Mouse (Mus musculus) ES-E14 (cell line): ENCODE measurements around the gene Mrps7. TPM values are rescaled to one million over a fixed set of nuclear protein-coding genes. Genes with fewer than 3 reads are reported as not detected.
"Not testable (repeated sequence)": the region's sequence is repeated elsewhere in the genome, so short reads cannot be mapped to it uniquely, and the experiment has no call there.

ENCODE experiments used
- DNase-seq: peaks from one replicate; pipeline ENCODE4 v3.0.0-alpha.2; 2013; ENCODE audit warnings: low read depth, low spot score
- H3K27ac ChIP-seq: 2 replicates; pipeline ENCODE4 v1.5.1; 2012; ENCODE audit warnings: low read depth, mild to moderate bottlenecking, low read length, moderate library complexity, mixed read lengths; ENCODE audit not compliant: poor library complexity, insufficient read depth, severe bottlenecking
- H3K36me3 ChIP-seq: 2 replicates; pipeline ENCODE4 v1.6.1; 2012; ENCODE audit warnings: mild to moderate bottlenecking, low read length, moderate library complexity, mixed read lengths; ENCODE audit not compliant: control insufficient read depth, poor library complexity, insufficient read depth, severe bottlenecking
- H3K4me1 ChIP-seq, 2 experiments: fragments of 150-350 bp in 1 of 2; sonication (generic) in 1 of 2; 2 replicates each; pipeline ENCODE4 v1.6.1; 2012; ENCODE audit warnings: low read length in 2 of 2, mild to moderate bottlenecking in 1 of 2, mixed read lengths in 1 of 2; ENCODE audit not compliant: control insufficient read depth in 2 of 2, insufficient read depth in 2 of 2, poor library complexity in 1 of 2
- H3K4me3 ChIP-seq, 2 experiments: fragments of 150-350 bp in 1 of 2; sonication (generic) in 1 of 2; 2 replicates each; pipeline ENCODE4 v1.5.1; 2012; ENCODE audit warnings: low read length in 2 of 2, low read depth in 1 of 2, mild to moderate bottlenecking in 1 of 2, mixed read lengths in 1 of 2; ENCODE audit not compliant: insufficient read depth in 1 of 2, poor library complexity in 1 of 2, severe bottlenecking in 1 of 2
- H3K9ac ChIP-seq: 2 replicates; pipeline ENCODE4 v1.6.1; 2012; ENCODE audit warnings: low read depth, mild to moderate bottlenecking, low read length, mixed read lengths; ENCODE audit not compliant: poor library complexity, insufficient read depth, severe bottlenecking
- H3K9me3 ChIP-seq: fragments of 150-350 bp; sonication (generic); 2 replicates; pipeline ENCODE4 v1.6.1; 2012; ENCODE audit warnings: low read depth, mild to moderate bottlenecking, low read length; ENCODE audit not compliant: control insufficient read depth, insufficient read depth
- CHD2 ChIP-seq: IDR thresholded peaks from 2 replicates; pipeline ENCODE4 v1.6.1; 2014; ENCODE audit warnings: mild to moderate bottlenecking, low read depth, low read length, inconsistent platforms
- HCFC1 ChIP-seq: IDR thresholded peaks from 2 replicates; pipeline ENCODE4 v1.6.1; 2012; ENCODE audit warnings: low read length, inconsistent platforms, borderline replicate concordance; ENCODE audit not compliant: insufficient read depth
- MAFK ChIP-seq: IDR thresholded peaks from 2 replicates; pipeline ENCODE4 v1.6.1; 2014; ENCODE audit warnings: mild to moderate bottlenecking, low read depth, low read length, inconsistent platforms; ENCODE audit not compliant: insufficient read depth
- ZC3H11A ChIP-seq: IDR thresholded peaks from 2 replicates; pipeline ENCODE4 v1.6.1; 2012; ENCODE audit warnings: low read depth, mild to moderate bottlenecking, inconsistent platforms, low read length, borderline replicate concordance
- ZNF384 ChIP-seq: IDR thresholded peaks from 2 replicates; pipeline ENCODE4 v1.6.1; 2012; ENCODE audit warnings: low read depth, low read length, inconsistent platforms
- in situ Hi-C, 2 experiments: fragments of 600-800 bp; cut with MboI; formaldehyde crosslinking; loops; one replicate each; pipeline ENCODE4 v1.15.1; 2025; ENCODE audit warnings: low sequenced_read_pairs in 2 of 2, inconsistent platforms in 1 of 2; ENCODE audit not compliant: unreplicated experiment in 2 of 2
- total RNA-seq: library from RNA; depleted of rRNA; stranded (reverse); fragments of 300-350 nt; gene quantifications from 2 replicates; pipeline ENCODE4 v1.2.3, GENCODE M21; 2012

The Mrps7 gene
- total RNA-seq, 1 experiment: 74.9 TPM

GRCm38 (mm10) chr11:115644308-115644707 lies 40.6 kb downstream of the Mrps7 start:
- in situ Hi-C loops: no loop called here
- no peak for TF ChIP-seq HCFC1
- no peak for TF ChIP-seq ZC3H11A
- TF ChIP-seq ZNF384: no peak
- no peak for TF ChIP-seq CHD2
- TF ChIP-seq MAFK: no peak
- H3K36me3 ChIP-seq: peaks cover 16% of the 10 kb centered on the region; the same call in 1 of the 2 replicates
- H3K9ac ChIP-seq: peak overlapping the region; percentile 39; the same call in 1 of the 2 replicates
- no peaks in the 10 kb centered on the region for H3K9me3 ChIP-seq
- no peak overlapping the region for H3K4me3 ChIP-seq
- DNase-seq: no peak
- peak overlapping the region; percentile 33; the same call in 1 of the 2 replicates for H3K27ac ChIP-seq
- H3K4me1 ChIP-seq: peaks cover 8 to 31% of the 10 kb centered on the region in 2 experiments

GRCm38 (mm10) chr11:115645498-115645897 lies 41.8 kb downstream of the Mrps7 start:
- H3K9me3 ChIP-seq, H3K9ac ChIP-seq, H3K4me3 ChIP-seq, H3K27ac ChIP-seq, DNase-seq, in situ Hi-C loops: not testable (repeated sequence)
- Histone ChIP-seq H3K4me1 (peaks cover 8 to 30% of the 10 kb centered on the region in 2 experiments), H3K36me3 (peaks cover 20% of the 10 kb centered on the region; the same call in 1 of the 2 replicates)

- no peak for DNase-seq
- Histone ChIP-seq H3K4me3 (no peak overlapping the region), H3K9me3 (no peaks in the 10 kb centered on the region), H3K27ac (no peak overlapping the region), H3K4me1 (peaks cover 5 to 21% of the 10 kb centered on the region in 2 experiments), H3K36me3 (peaks cover 20% of the 10 kb centered on the region; the same call in 1 of the 2 replicates), H3K9ac (no peak overlapping the region)
- no peak for TF ChIP-seq ZC3H11A
- no peak for TF ChIP-seq ZNF384
- no peak for TF ChIP-seq MAFK
- TF ChIP-seq CHD2: no peak
- TF ChIP-seq HCFC1: no peak
- in situ Hi-C loops: no loop called here
Observed at GRCm38 (mm10) chr11:115646439-115646838, 42.7 kb downstream of the Mrps7 start.

GRCm38 (mm10) chr11:115647459-115647858 lies 43.7 kb downstream of the Mrps7 start:
- Histone ChIP-seq H3K4me1 (peaks cover 5 to 12% of the 10 kb centered on the region in 2 experiments; a peak in 3 of 4 replicates), H3K27ac (no peak overlapping the region), H3K9me3 (no peaks in the 10 kb centered on the region), H3K4me3 (no peak overlapping the region), H3K36me3 (peaks cover 18% of the 10 kb centered on the region; the same call in 1 of the 2 replicates), H3K9ac (no peak overlapping the region)
- in situ Hi-C loops: no loop called here
- DNase-seq: peak; percentile 60
- TF ChIP-seq ZC3H11A: peak; percentile 30; the same call in 1 of the 2 replicates
- no peak for TF ChIP-seq CHD2

DNA sequence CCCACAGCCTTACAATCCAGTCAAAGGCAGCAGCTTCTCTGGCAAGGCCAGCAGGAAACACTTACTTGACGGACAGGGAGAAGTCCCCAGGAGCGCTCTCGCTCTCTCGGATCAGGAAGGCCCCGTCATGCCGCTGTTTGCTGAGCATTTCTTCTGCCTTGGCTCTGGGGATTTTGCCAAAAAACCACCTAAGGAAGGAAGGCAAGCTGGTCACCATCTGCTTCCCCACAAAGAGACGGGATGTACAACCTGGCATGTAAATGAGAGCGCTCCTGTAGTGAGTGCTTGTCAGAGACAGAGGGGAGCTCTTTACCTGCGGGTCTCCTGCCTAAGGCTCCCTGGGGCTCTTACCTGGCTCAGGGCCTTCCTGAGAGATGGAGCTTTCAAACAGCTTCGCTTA lies 46.0 kb downstream of the Mrps7 start:
- H3K9ac ChIP-seq: no peak overlapping the region
- in situ Hi-C loops: no loop called here
- no peaks in the 10 kb centered on the region for H3K9me3 ChIP-seq
- H3K4me3 ChIP-seq: no peak overlapping the region
- H3K27ac ChIP-seq: no peak overlapping the region
- TF ChIP-seq CHD2: no peak
- no peak for TF ChIP-seq HCFC1
- TF ChIP-seq MAFK: no peak
- no peak for DNase-seq
- H3K4me1 ChIP-seq: peaks cover 0 to 3% of the 10 kb centered on the region in 2 experiments; a peak in 1 of 4 replicates
- peaks cover 16% of the 10 kb centered on the region; the same call in 1 of the 2 replicates for H3K36me3 ChIP-seq
